Mouse (Mus musculus): ENCODE results near the gene Fcamr.

Fcamr gene

GRCm38 (mm10) chr1:130798037-130798436, 2.7 kb upstream of the Fcamr start:
- in situ Hi-C loops (cut with MboI; ENCODE audit: low pct_unique_long_range_greater_than_20kb in 1 of 2, low sequenced_read_pairs in 2 of 2, unreplicated experiment in 1 of 2) = no loop called here

GRCm38 (mm10) chr1:130798551-130798950, 2.2 kb upstream of the Fcamr start:
- in situ Hi-C loops (cut with MboI; ENCODE audit: low pct_unique_long_range_greater_than_20kb in 1 of 2, low sequenced_read_pairs in 2 of 2, unreplicated experiment in 1 of 2) = no loop called here

GRCm38 (mm10) chr1:130799399-130799798, 1.3 kb upstream of the Fcamr start:
- in situ Hi-C loops (cut with MboI; ENCODE audit: low pct_unique_long_range_greater_than_20kb in 1 of 2, low sequenced_read_pairs in 2 of 2, unreplicated experiment in 1 of 2) = no loop called here

- in situ Hi-C loops (cut with MboI; ENCODE audit: low pct_unique_long_range_greater_than_20kb in 1 of 2, low sequenced_read_pairs in 2 of 2, unreplicated experiment in 1 of 2) = no loop called here
These were observed 809 bp downstream of the Fcamr start for GRCm38 (mm10) chr1:130801511-130801910.

GRCm38 (mm10) chr1:130802976-130803375, 2.3 kb downstream of the Fcamr start:
- in situ Hi-C loops (cut with MboI; ENCODE audit: low pct_unique_long_range_greater_than_20kb in 1 of 2, low sequenced_read_pairs in 2 of 2, unreplicated experiment in 1 of 2) = no loop called here

GRCm38 (mm10) chr1:130804279-130804678, 3.6 kb downstream of the Fcamr start:
- in situ Hi-C loops (cut with MboI; ENCODE audit: low pct_unique_long_range_greater_than_20kb in 1 of 2, low sequenced_read_pairs in 2 of 2, unreplicated experiment in 1 of 2) = no loop called here

- in situ Hi-C loops (cut with MboI; ENCODE audit: low pct_unique_long_range_greater_than_20kb in 1 of 2, low sequenced_read_pairs in 2 of 2, unreplicated experiment in 1 of 2) = no loop called here
These were observed 10.2 kb downstream of the Fcamr start for GRCm38 (mm10) chr1:130810906-130811305.

- in situ Hi-C loops (cut with MboI; ENCODE audit: low pct_unique_long_range_greater_than_20kb in 1 of 2, low sequenced_read_pairs in 2 of 2, unreplicated experiment in 1 of 2) = no loop called here
These were observed 10.6 kb downstream of the Fcamr start for GRCm38 (mm10) chr1:130811316-130811715.

- in situ Hi-C loops (cut with MboI; ENCODE audit: low pct_unique_long_range_greater_than_20kb in 1 of 2, low sequenced_read_pairs in 2 of 2, unreplicated experiment in 1 of 2) = no loop called here
These were observed 19.0 kb downstream of the Fcamr start for GRCm38 (mm10) chr1:130819737-130820136.

- in situ Hi-C loops (cut with MboI; ENCODE audit: low pct_unique_long_range_greater_than_20kb in 1 of 2, low sequenced_read_pairs in 2 of 2, unreplicated experiment in 1 of 2) = no loop called here
These were observed 19.8 kb downstream of the Fcamr start for GRCm38 (mm10) chr1:130820316-130821148.

- in situ Hi-C loops (cut with MboI; ENCODE audit: low pct_unique_long_range_greater_than_20kb in 1 of 2, low sequenced_read_pairs in 2 of 2, unreplicated experiment in 1 of 2) = no loop called here
These were observed 20.4 kb downstream of the Fcamr start for GRCm38 (mm10) chr1:130821149-130821471.

GRCm38 (mm10) chr1:130821911-130822625, 21.4 kb downstream of the Fcamr start:
- in situ Hi-C loops (cut with MboI; ENCODE audit: low pct_unique_long_range_greater_than_20kb in 1 of 2, low sequenced_read_pairs in 2 of 2, unreplicated experiment in 1 of 2) = no loop called here

GRCm38 (mm10) chr1:130826448-130826847, 25.7 kb downstream of the Fcamr start, which contains the start of gene Pigr:
Gene Pigr (plus strand): TSS chr1:130826684.
- in situ Hi-C loops (cut with MboI; ENCODE audit: low pct_unique_long_range_greater_than_20kb in 1 of 2, low sequenced_read_pairs in 2 of 2, unreplicated experiment in 1 of 2) = no loop called here

GRCm38 (mm10) chr1:130828656-130829055, 28.0 kb downstream of the Fcamr start:
- in situ Hi-C loops (cut with MboI; ENCODE audit: low pct_unique_long_range_greater_than_20kb in 1 of 2, low sequenced_read_pairs in 2 of 2, unreplicated experiment in 1 of 2) = no loop called here

- in situ Hi-C loops (cut with MboI; ENCODE audit: low pct_unique_long_range_greater_than_20kb in 1 of 2, low sequenced_read_pairs in 2 of 2, unreplicated experiment in 1 of 2) = no loop called here
These were observed 29.5 kb downstream of the Fcamr start for GRCm38 (mm10) chr1:130829906-130830830.

GRCm38 (mm10) chr1:130832230-130833149, 31.8 kb downstream of the Fcamr start:
- in situ Hi-C loops (cut with MboI; ENCODE audit: low pct_unique_long_range_greater_than_20kb in 1 of 2, low sequenced_read_pairs in 2 of 2, unreplicated experiment in 1 of 2) = no loop called here

GRCm38 (mm10) chr1:130835161-130835936, 34.6 kb downstream of the Fcamr start:
- in situ Hi-C loops (cut with MboI; ENCODE audit: low pct_unique_long_range_greater_than_20kb in 1 of 2, low sequenced_read_pairs in 2 of 2, unreplicated experiment in 1 of 2) = no loop called here
